Mouse (Mus musculus): ENCODE data around the gene Lpin1. TPM values are rescaled to one million over a fixed set of nuclear protein-coding genes. Genes with fewer than 3 reads are reported as not detected.

The Lpin1 gene
- total RNA-seq (2017), result 6.1 and 6.2 TPM in 2 replicates

DNA sequence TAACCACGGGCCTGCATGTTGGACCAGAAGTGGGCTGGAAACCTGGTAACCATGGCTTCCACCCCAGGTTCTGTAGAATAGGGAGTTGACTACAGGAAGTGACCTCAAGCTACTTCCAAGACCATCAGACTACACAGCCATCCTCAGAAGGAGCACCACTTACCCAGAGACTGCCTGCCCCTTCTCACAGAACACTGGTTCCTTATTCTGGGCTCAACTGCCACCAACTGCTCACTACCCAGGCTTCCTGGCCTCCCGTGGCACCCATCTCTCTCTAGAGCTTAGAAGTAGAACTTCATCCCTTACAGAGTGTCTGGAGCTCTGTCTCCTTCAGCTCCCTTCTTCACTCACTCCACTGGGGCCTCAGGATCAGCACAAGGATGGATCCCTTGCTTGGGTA, at the start of gene Lpin1:
Lpin1 (minus strand) TSS at position 31 of the 400 bp plus-strand sequence.
- ATAC-seq (ENCODE audit: extremely low read depth, insufficient number of reproducible peaks, low FRiP score, poor library complexity, severe bottlenecking), result no peak

GRCm38 (mm10) chr12:16656906-16657875, 46.4 kb upstream of the Lpin1 start:
- ATAC-seq (ENCODE audit: extremely low read depth, insufficient number of reproducible peaks, low FRiP score, poor library complexity, severe bottlenecking), result no peak

DNA sequence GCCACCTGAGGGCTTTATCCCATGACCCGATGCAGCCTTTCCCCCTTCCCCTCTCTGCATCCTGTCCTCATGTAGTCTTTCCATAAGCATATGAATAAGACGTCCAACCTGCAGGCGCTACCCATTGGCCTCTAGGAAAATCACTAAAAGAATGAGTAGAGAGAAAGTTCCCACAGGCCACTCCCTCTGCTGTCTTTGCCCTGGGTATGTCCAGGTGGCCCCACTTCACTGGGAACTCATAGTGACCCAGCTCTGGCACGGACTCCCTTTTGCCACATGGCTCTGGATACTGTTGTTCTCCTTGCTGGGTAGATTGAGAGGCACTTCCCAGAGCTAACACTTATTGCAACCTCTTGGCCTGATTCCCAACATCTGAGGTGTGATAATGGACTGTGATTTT, 44.8 kb upstream of the Lpin1 start:
- no peak for ATAC-seq (ENCODE audit: extremely low read depth, insufficient number of reproducible peaks, low FRiP score, poor library complexity, severe bottlenecking)

- no peak for ATAC-seq (ENCODE audit: extremely low read depth, insufficient number of reproducible peaks, low FRiP score, poor library complexity, severe bottlenecking)
Measured at GRCm38 (mm10) chr12:16653332-16654093, 42.7 kb upstream of the Lpin1 start, which contains the start of gene Ntsr2. Gene Ntsr2, plus strand, starts transcription at chr12:16653382.

GRCm38 (mm10) chr12:16649819-16650218, 39.1 kb upstream of the Lpin1 start:
- no peak for ATAC-seq (ENCODE audit: extremely low read depth, insufficient number of reproducible peaks, low FRiP score, poor library complexity, severe bottlenecking)

GRCm38 (mm10) chr12:16648273-16648672, 37.5 kb upstream of the Lpin1 start:
- ATAC-seq (ENCODE audit: extremely low read depth, insufficient number of reproducible peaks, low FRiP score, poor library complexity, severe bottlenecking), result no peak

DNA sequence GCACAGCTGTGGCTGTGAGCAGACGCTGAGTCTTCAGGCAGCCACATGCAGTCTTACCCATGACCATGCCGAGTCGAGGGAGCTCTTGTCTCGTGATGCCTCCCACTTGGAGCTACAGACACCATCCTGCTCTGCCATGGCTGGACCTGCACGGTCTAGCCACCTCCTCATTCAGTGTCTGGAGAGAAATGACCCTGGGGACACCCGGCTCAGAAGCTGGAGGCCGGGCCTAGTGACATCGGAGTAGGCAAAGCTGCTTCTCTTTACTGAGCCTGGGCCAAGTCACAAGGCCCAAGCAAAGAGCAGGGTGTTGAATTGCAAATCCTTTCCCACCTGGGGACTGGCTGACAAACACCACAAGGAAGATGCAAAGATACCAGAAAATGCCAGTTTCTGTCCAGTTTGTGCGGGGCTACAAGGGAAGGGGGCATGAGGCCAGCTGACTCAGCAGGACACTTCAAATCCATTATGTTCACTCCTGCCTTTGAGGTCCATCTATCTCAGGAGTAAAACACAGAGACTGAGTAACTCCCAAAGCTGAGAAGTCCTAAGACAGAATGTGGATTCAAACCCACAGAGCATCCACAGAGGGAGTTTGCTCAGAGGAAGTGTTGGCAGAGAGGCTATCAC, 36.1 kb upstream of the Lpin1 start:
- ATAC-seq (ENCODE audit: extremely low read depth, insufficient number of reproducible peaks, low FRiP score, poor library complexity, severe bottlenecking), result no peak

GRCm38 (mm10) chr12:16644698-16645097, 33.9 kb upstream of the Lpin1 start:
- no peak for ATAC-seq (ENCODE audit: extremely low read depth, insufficient number of reproducible peaks, low FRiP score, poor library complexity, severe bottlenecking)

GRCm38 (mm10) chr12:16643508-16644345, 33.0 kb upstream of the Lpin1 start:
- no peak for ATAC-seq (ENCODE audit: extremely low read depth, insufficient number of reproducible peaks, low FRiP score, poor library complexity, severe bottlenecking)

- no peak for ATAC-seq (ENCODE audit: extremely low read depth, insufficient number of reproducible peaks, low FRiP score, poor library complexity, severe bottlenecking)
Measured at GRCm38 (mm10) chr12:16642000-16642399, 31.2 kb upstream of the Lpin1 start.

- ATAC-seq (ENCODE audit: extremely low read depth, insufficient number of reproducible peaks, low FRiP score, poor library complexity, severe bottlenecking), result no peak
Measured at GRCm38 (mm10) chr12:16640075-16640474, 29.3 kb upstream of the Lpin1 start.

DNA sequence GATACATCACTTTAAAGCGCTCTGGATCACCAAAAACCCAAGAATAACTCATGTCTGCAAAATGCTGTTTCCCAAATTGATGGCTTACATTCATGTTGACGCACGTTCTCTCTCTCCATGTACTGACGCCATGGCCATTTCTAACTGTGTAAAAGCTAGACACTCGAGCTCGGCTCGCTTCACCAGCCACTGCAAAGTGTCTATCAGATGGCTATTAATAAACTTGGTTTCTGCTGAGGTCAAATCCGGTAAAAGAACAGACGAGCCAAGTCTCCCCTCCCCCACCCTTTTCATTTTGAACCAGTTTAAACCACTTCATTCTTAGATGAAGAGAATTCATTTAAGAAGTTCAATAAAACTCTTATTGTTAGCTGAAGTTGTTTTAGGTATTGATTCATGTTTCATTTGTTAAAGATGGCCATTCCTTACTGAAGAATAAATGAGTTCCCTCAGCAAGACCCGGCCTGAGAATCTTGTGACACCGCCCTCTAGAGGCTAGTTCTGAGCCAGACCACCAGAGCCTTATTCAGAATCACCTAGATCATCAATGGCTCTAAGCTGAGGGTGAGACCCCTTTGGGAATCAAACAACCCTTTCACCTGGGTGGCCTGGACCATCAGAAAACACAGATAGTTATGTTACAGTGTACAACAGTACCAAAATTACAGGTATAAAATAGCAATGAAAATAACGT, 28.5 kb upstream of the Lpin1 start:
- ATAC-seq (ENCODE audit: extremely low read depth, insufficient number of reproducible peaks, low FRiP score, poor library complexity, severe bottlenecking), result no peak

- no peak for ATAC-seq (ENCODE audit: extremely low read depth, insufficient number of reproducible peaks, low FRiP score, poor library complexity, severe bottlenecking)
Measured at GRCm38 (mm10) chr12:16635816-16636215, 25.1 kb upstream of the Lpin1 start.

GRCm38 (mm10) chr12:16634075-16634813, 23.5 kb upstream of the Lpin1 start:
- ATAC-seq (ENCODE audit: extremely low read depth, insufficient number of reproducible peaks, low FRiP score, poor library complexity, severe bottlenecking), result no peak

DNA sequence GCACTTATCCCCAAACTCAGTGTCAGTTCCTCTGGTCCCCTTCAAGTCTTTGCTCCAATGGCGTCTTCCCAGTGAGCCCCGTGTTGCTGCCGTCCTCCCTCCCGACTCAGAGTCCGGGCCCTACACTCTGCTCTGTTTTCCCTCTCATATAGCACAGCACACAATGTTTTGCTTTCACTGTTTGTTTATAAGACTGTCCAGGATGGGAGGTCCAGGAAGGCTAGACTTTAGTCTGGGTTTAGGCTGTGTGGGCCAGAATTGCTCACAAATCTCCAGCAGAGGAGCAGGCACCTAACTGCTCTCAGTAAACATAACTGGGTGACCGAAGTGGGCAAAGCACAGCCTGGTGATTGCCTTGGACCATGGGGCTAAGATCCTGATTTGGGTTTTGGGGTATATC, 22.5 kb upstream of the Lpin1 start:
- ATAC-seq (ENCODE audit: extremely low read depth, insufficient number of reproducible peaks, low FRiP score, poor library complexity, severe bottlenecking), result no peak

DNA sequence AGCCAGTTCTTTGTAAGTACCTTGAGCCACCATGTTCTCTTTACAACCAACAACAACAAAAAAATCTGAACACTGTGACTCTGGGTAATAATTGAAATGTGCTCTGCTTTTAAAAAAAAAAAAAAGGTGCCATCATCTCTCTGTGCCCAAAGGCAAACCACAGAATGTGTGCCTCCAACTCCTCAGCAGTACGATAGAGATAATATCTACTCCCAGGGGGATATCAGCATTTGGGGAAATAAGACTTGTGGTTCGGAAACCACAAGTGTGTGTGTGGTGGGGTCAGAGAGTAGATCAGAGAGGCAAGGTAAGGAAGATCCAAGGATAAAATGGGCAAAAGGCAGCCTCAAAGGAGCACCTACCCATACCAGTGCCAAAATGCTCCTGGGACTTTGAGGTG, 20.7 kb upstream of the Lpin1 start:
- no peak for ATAC-seq (ENCODE audit: extremely low read depth, insufficient number of reproducible peaks, low FRiP score, poor library complexity, severe bottlenecking)

- ATAC-seq (ENCODE audit: extremely low read depth, insufficient number of reproducible peaks, low FRiP score, poor library complexity, severe bottlenecking), result no peak
Measured at GRCm38 (mm10) chr12:16630866-16631185, 20.1 kb upstream of the Lpin1 start.
